Mouse (Mus musculus) thymus, postnatal 0 days (tissue): Measurements from ENCODE around the gene Klhl26. TPM values are rescaled to one million over a fixed set of nuclear protein-coding genes. Genes with fewer than 3 reads are reported as not detected.

ENCODE experiments used
- DNase-seq: peaks from one replicate; pipeline ENCODE4 v3.0.0-alpha.2; 2015; ENCODE audit warnings: low spot score
- polyA plus RNA-seq: library from polyadenylated mRNA; unstranded; fragments of >200 nt; fragmentation: Nextera tagmentation; extraction: Ambion mirVana; gene quantifications from 2 replicates; pipeline ENCODE4 v1.2.1, GENCODE M21; 2015

The Klhl26 gene
- polyA plus RNA-seq, 1 experiment from 2014 or later, result 8.0 TPM

- no peak for DNase-seq
Measured at GRCm38 (mm10) chr8:70501820-70502529, 25.2 kb upstream of the Klhl26 start.

GRCm38 (mm10) chr8:70500386-70501301 is 23.9 kb upstream of the Klhl26 start:
- peak; percentile 61 for DNase-seq

- no peak for DNase-seq
Measured at GRCm38 (mm10) chr8:70495771-70496062, 18.9 kb upstream of the Klhl26 start.

GRCm38 (mm10) chr8:70495001-70495770 is 18.4 kb upstream of the Klhl26 start:
- no peak for DNase-seq

- DNase-seq, result no peak
Measured at GRCm38 (mm10) chr8:70494416-70494945, 17.7 kb upstream of the Klhl26 start.

GRCm38 (mm10) chr8:70493692-70494415 is 17.1 kb upstream of the Klhl26 start:
- no peak for DNase-seq

- no peak for DNase-seq
Measured at GRCm38 (mm10) chr8:70492664-70493640, 16.2 kb upstream of the Klhl26 start, which contains the start of gene Crlf1. Gene Crlf1, plus strand, starts transcription at chr8:70493158.

GRCm38 (mm10) chr8:70490880-70491495 is 14.2 kb upstream of the Klhl26 start:
- no peak for DNase-seq

GRCm38 (mm10) chr8:70490061-70490879 is 13.5 kb upstream of the Klhl26 start:
- no peak for DNase-seq

- DNase-seq, result no peak
Measured at GRCm38 (mm10) chr8:70489576-70489975, 12.8 kb upstream of the Klhl26 start.

GRCm38 (mm10) chr8:70488931-70489470 is 12.2 kb upstream of the Klhl26 start:
- no peak for DNase-seq

- peak; percentile 35 for DNase-seq
Measured at GRCm38 (mm10) chr8:70487993-70488796, 11.4 kb upstream of the Klhl26 start.

GRCm38 (mm10) chr8:70486941-70487520 is 10.3 kb upstream of the Klhl26 start, which contains the start of gene Tmem59l:
Gene Tmem59l, minus strand, starts transcription at chr8:70487358.
- no peak for DNase-seq

GRCm38 (mm10) chr8:70486191-70486681 is 9.5 kb upstream of the Klhl26 start:
- DNase-seq, result no peak

- no peak for DNase-seq
Measured at GRCm38 (mm10) chr8:70482943-70483342, 6.2 kb upstream of the Klhl26 start.

- DNase-seq, result no peak
Measured at GRCm38 (mm10) chr8:70481908-70482307, 5.1 kb upstream of the Klhl26 start.
